Mouse (Mus musculus) right cerebral cortex, postnatal 14 days (tissue): ENCODE measurements at regions not wholly inside any gene's neighbourhood (a gene's known extent, or its start where the extent isn't known, plus 50 kb on each side); places are given as distances from the start of the nearest gene placed in this dataset.
A peak's percentile ranks its signal among the peaks of the same experiment; 100 is the strongest.

Experiments used
- DNase-seq: peaks from one replicate; pipeline ENCODE4 v3.0.0; 2022

DNA sequence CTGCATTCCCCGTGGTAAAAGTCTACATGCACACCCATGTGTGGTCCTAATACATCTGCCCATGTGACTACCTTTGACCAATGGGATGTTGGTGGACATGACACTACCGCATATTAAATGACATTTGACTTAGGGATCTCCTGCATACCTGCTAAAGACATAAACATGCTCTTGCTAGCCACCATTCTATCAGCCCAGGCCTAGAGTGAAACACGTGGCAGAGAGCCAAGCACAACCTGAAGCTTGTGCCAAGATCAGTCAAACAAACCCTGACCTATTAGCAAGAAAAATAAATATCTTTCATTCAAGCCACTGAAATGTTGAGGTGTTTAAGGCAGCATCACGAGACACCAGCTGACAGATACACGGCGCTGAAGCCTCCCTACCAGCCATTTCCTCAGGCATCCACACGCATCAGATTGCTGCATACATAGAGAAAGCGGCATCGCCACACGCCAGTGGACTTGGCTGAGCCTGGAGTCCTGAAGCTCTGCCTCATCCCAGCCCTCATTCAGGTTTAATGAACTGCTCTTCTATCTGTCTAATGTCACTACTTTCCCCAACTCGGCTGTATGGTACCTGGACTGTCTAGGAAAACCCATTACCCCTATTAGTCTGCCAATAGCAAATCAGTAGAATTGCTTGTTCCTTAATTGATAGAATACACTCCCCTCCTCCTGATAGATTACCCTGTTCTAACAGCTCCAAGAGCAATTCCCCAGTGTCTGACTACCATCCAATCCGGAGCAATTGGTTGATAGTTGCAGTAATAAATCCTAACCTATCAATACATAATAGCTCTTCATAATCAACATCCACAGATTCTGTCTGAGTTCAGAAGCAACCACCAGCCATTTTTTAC is 242.8 kb upstream of the Rsrc1 start:
- DNase-seq: no peak

DNA sequence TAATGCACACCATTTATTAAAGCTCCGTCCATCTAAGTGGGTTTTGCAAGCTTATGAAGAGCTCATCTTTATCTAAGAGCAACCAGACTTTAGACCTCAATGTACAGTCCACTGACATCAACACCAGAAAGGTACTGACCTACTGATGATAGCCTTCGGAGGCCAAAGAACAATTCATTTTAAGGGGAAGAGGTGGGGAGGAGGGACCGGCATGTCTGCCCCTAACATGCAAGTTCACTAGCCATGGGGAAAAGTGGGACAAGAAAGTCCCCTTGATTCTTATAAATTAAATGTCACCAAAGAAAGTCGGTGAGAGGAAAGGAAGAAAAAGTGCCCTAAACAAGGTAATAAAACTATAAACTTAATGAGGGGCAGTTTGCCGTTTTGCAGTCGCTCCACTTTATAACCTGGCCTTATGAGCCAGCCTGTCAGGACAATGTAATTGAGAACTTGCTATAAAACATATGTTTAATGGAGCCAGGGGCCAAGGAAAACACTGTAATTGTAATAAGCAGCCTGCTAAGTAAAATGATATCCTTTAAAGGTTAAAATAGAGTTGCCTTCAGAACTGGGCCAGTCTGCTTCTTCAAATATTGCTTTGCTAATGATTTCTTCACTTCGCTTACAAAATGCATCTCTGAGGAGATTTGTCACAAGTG is 241.7 kb upstream of the Rsrc1 start:
- DNase-seq: no peak

DNA sequence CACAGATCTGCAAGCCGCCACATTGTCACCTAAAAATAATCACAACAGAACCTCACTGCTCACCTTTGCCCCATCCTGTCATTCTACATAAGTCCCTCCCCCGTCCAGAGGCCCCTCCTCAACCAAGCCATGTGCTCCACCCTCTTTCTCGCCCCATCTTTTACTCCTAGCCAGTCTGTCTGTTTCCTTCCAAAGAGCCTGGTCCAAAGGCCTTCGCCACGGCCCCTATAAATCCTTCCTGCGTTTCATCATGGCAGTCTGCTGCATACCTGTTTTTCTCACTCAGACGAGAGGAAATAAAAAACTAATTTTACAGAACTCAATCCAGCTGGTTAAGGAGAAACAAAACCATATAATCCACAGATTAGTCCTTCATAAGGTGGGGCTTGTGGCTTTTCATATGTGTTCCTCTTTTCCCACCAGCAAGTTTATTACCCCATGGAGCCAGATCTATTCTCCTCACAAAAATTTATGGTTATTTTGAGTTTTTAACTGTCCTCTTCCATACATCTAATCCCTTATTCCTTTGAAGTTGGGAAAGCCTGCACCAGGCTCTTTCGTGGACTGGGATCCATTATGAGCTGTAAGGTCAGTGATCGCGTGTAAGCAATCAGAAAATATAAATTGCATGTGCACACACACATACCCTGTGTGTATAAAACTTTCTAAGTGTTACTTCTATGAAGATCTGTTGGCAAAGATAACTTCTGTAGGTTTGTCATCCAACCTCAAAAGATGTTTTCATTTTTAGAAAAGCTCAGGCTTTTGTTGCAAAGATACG is 236.9 kb upstream of the Rsrc1 start:
- no peak for DNase-seq

DNA sequence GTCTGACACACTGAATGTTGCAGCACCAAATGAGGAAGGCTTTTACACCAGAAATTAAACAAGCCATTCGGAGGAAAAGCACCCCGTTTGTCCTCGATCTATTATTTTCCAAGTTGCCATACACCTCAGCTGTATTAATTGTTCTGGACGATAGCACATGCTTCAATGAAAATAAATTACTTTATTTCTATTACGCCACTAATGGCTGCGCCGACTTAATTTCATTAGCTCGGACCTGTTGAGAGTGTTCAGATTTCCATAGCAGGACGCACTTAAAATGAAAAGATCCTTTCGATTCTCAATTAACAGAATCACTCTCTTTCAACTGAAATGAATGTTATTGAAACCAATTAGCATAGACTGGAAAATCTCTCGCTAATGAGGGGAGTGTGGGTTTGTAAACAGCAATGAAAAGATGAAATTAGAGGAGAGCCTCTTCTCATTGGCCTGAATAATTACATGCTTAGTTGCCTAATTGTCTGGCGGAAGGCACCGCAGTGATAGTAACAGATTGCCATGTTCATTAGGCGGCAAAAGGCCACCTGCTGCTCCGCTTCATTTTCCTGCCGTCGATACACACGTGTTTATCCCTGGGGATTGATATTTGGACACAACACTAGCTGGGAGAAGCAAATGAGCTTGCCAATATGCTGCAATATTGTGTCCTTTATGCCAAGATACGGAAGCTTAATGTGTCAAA is 234.7 kb upstream of the Rsrc1 start:
- DNase-seq: no peak

DNA sequence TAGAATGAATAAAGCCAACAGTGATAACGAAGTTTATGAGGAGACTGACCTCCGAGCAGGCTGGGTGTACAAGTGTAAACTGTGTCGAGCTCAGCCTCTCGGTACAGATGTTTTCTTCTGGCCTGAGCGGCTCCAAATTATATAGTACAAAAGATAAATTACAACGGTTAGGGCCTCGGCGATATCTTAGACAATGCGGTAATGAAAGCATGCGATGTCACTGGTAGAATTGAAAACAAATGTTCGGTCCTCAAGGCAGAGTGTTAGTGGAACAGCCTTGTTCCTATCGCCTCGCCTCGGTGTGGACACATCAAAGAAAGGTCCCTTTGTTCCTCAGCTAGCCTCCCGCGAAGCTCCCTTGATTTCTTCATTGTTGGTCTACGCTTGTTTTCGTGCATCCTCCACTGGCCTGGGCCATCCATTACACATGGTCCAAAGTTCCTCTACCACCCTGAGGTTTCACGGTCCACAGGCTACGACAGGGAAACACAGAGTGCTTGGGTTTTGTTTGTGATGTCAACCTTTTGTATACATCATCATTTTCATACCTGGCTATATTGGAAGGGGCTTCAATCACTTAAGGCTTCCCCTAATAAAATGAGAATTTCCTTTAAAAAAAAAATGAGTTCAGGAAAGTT is 234.0 kb upstream of the Rsrc1 start:
- DNase-seq: no peak

DNA sequence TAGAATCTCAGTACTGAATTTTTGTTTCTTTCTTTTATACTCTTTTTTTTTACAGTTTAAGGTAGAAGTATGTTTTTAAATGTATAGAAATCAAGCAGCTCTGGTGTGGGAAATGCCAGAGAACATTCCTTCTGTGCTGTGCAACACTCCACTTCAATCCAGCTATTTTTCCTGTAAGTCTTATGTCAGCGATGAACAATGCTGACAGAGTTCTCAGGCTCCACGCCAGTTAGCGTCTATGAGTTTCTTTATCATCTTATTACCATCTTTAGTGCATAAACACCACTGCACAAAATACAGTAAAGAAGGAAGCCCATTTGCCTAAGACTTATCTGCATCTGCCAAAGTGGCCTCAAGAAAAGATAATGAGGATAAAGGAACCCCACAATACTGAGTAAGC is 223.0 kb upstream of the Rsrc1 start:
- no peak for DNase-seq

DNA sequence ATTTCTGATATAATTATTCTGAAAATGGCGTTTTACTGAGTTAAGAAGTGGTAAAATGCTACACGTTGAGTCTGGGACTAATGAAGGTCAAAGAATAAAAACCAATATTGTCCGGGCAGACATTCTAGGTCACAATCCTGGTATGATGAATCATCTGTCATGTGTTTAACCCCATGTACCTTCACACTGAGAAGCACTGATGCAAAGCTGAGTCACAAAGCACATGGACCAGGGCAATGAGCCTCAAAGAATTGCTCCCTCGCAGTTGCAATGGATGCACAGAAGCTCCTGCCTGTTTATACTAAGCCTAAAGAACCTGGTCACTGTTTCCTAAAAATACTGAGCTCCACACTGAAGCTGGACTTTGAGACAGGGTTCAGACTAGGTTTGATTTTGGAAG is 221.3 kb upstream of the Rsrc1 start:
- DNase-seq: no peak

DNA sequence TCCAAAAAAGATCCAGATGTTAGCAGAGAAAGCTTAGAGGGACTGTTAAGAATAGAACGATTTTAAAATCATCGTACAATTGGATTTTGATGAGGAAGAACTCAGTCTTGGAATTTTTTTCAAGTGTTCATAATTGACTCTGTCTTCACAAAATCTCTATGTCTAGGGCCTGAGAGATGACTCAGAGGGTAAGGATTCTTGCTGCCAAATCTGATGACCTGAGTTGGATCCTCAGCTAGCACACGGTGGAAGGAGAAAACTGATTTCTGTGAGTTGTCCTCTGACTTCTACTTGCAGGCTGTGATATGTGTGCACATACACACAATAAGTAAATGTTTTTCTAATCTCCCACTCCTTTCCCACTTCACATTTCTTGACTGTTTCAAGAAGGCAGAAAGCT is 218.7 kb upstream of the Rsrc1 start:
- DNase-seq: no peak

DNA sequence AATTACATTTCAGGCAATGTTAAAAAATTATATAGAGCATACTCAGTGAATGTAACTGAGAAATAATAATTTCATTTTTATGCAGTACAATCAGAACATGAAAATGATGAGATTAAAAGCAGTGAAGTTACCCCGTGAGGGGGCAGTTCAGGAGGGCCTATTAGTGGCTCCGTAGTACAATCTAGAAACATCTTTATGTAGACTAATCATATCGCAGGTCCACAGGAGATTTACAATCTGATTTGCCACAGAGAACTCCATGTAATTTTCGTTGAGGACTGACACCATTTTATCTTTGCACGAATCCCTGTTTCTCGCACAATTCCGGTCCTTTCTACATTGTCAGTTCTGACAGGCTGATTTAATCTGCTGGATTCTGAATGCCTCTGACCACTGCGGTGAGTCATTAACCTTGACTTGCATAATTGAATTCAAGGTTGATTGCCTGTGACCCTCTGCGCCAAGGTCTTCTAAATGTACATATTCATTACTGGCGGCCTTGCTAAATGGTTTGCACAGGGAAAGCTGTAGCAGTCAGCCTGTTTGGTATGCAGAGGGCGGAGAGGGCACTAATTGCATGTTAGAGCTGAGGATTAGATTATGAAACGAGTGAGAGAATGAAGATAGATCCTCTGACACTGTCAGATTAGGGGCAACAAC is 183.7 kb upstream of the Rsrc1 start:
- DNase-seq: no peak

DNA sequence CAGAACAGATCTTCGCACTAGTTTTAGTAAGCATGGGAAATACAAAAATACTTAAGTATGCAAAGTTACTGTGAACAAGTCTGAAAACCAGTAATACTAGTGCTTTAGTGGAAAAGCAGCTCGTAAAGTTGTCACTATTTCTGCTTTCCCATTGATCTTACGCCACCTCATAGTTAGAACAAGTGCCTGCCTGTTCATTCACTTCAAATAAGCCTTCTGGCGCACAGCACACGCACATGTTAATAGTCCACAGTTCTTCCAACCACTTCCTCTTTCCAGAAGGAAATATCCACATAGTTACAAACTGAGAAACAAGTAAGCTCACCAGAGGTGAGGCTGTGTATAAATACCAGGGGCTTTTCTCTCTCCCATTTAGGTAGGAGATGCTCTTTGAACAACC is 182.9 kb upstream of the Rsrc1 start:
- no peak for DNase-seq

DNA sequence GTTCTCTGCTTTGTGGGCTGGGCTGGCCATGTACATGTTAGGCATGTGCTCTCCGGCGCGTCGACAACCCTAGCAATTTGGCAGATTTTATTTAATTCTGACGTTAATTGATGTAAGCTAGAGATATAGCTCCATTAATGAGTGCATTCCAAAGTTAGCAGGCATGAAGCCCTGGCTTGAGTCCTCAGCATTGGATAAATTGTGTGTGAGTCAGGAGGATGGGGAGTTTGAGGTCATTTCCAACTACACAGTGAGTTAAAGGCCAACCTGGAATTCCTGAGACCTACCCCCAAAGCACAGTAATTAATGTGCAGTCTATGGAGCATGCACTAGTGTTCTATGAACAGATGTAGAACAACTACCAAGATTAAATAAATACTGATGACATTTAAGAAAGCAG is 178.7 kb upstream of the Rsrc1 start:
- no peak for DNase-seq

DNA sequence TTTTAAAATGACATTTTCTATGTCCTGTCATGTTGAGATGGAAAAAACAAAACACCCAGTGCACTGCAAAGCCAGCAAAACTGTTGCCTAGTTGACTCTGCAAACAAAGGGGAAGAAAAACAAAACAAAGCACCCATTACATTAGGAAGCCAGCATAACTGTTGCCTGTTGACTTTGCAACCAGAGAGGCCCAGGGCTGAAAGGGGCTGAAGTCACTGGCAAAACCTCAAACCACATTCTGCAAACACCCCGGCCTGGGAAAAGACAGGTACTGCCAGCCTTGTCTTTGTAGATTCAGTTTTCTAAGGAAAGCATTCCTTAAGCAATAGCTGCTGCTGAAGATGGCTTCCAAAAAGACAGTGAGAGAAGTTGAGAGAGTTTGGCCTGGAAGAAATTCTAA is 175.0 kb upstream of the Rsrc1 start:
- DNase-seq: no peak

DNA sequence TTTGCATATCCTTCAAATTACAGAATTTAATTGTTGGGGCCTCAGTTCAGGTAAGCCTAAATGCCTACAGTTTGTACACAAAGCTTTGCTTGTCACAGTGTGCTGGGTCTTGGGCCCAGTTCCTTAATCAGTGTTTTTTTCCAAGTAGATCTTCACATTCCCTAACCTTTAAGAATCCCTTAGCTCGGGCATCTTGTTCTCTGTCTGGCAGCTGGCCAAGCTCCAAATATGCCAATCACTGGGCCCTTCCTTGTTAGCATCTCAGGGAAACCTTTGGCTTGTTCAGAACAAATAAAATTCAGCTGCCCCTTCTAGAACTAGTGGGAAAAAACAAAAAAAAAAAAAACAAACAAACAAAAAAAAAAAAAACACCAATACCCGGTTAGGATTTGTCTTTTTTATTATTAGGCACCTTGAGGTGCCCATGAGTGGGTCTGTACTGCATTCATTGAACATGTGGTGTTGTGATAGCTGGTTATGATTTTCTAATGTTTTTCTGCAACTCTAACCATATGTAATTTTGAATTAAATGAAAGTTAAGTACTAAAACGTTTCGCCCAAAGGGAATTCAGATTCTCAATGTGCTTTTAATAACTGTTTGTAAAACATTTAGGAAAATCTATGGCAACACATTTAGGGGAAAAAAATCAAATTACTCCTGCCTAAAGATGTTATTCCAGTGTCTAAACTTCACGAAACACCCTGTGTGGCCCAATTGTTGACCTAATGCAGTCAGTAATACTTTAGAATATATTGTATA is 168.3 kb upstream of the Rsrc1 start:
- peak; percentile 5 for DNase-seq

DNA sequence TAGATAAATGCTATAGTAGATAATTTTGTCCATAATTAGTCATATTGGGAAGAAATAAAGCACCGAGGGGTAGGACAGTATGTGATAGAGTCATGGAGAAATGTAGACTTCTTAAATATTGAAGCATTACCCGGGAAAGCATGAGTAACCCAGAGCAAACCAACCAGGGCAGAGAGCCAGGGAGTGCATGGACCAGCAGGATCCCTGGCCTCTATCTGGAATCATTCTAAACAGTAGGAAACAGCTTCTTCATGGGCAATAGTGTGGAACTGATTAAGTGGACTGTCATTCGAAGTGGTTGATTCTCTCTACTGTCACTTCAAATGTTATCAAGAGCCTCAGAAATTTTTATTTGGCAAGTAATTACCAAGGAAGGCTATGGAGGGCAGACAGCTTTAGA is 155.4 kb upstream of the Rsrc1 start:
- DNase-seq: no peak
